Mouse (Mus musculus): Measurements from ENCODE around the gene Bap1. TPM values are rescaled to one million over a fixed set of nuclear protein-coding genes. Genes with fewer than 3 reads are reported as not detected.

Gene Bap1
- polyA plus RNA-seq (2014; fragmentation: Nextera tagmentation; extraction: Ambion mirVana) = 97.5 and 101 TPM in 2 replicates

GRCm38 (mm10) chr14:31251084-31251604 lies at the start of gene Bap1, which contains the start of gene Phf7:
Gene Bap1 (plus strand): TSS chr14:31251450.
Gene Phf7 (minus strand): TSS chr14:31251317.
- Histone ChIP-seq H3K9me3 (ENCODE audit: control insufficient read depth, low read length) (no peaks in the 10 kb centered on the region), H3K9ac (replicated peaks; ENCODE audit: low read depth, low read length) (peak within 1 kb of the TSS; percentile 83), H3K27ac (ENCODE audit: low read depth, low read length) (peak within 1 kb of the TSS; percentile 88), H3K4me1 (ENCODE audit: control insufficient read depth, insufficient read depth, low read length) (peaks cover 12% of the 10 kb centered on the region; the same call in 1 of the 2 replicates), H3K4me3 (ENCODE audit: low read depth, low read length) (peak within 1 kb of the TSS; percentile 64), H3K4me2 (ENCODE audit: low read depth, low read length) (peak within 1 kb of the TSS; percentile 72), H3K27me3 (ENCODE audit: control insufficient read depth, insufficient read depth, low read length) (no peaks in the 10 kb centered on the region), H3K36me3 (ENCODE audit: control insufficient read depth, insufficient read depth, low read length) (peaks cover 27% of the 10 kb centered on the region)
- WGBS = under 1% methylated on average over 47 of the region's 75 CpGs
- ATAC-seq (ENCODE audit: low read depth) = peak; percentile 93

GRCm38 (mm10) chr14:31204844-31205243 lies 46.4 kb upstream of the Bap1 start:
- 72% methylated on average over 4 of the region's 4 CpGs for WGBS
- H3K4me3 ChIP-seq (ENCODE audit: low read depth, low read length) = peak overlapping the region; percentile 75
- no peak for ATAC-seq (ENCODE audit: low read depth)
- no peaks in the 10 kb centered on the region for H3K9me3 ChIP-seq (ENCODE audit: control insufficient read depth, low read length)
- H3K27ac ChIP-seq (ENCODE audit: low read depth, low read length) = no peak overlapping the region; the same call in 1 of the 2 replicates
- H3K4me1 ChIP-seq (ENCODE audit: control insufficient read depth, insufficient read depth, low read length) = peaks cover 18% of the 10 kb centered on the region; the same call in 1 of the 2 replicates
- peaks cover 40% of the 10 kb centered on the region for H3K36me3 ChIP-seq (ENCODE audit: control insufficient read depth, insufficient read depth, low read length)
- H3K4me2 ChIP-seq (ENCODE audit: low read depth, low read length) = peak overlapping the region; percentile 98
- H3K27me3 ChIP-seq (ENCODE audit: control insufficient read depth, insufficient read depth, low read length) = no peaks in the 10 kb centered on the region
- peak overlapping the region; percentile 88 for H3K9ac ChIP-seq (replicated peaks; ENCODE audit: low read depth, low read length)

GRCm38 (mm10) chr14:31205244-31205561 lies 46.0 kb upstream of the Bap1 start:
- Histone ChIP-seq H3K4me2 (ENCODE audit: low read depth, low read length) (peak overlapping the region; percentile 98), H3K27me3 (ENCODE audit: control insufficient read depth, insufficient read depth, low read length) (no peaks in the 10 kb centered on the region), H3K4me3 (ENCODE audit: low read depth, low read length) (peak overlapping the region; percentile 75), H3K36me3 (ENCODE audit: control insufficient read depth, insufficient read depth, low read length) (peaks cover 38% of the 10 kb centered on the region), H3K9ac (replicated peaks; ENCODE audit: low read depth, low read length) (peak overlapping the region; percentile 88), H3K9me3 (ENCODE audit: control insufficient read depth, low read length) (no peaks in the 10 kb centered on the region), H3K4me1 (ENCODE audit: control insufficient read depth, insufficient read depth, low read length) (peaks cover 18% of the 10 kb centered on the region; the same call in 1 of the 2 replicates), H3K27ac (ENCODE audit: low read depth, low read length) (peak overlapping the region; percentile 93)
- no peak for ATAC-seq (ENCODE audit: low read depth)
- 26% methylated on average over 8 of the region's 8 CpGs for WGBS

- Histone ChIP-seq H3K9me3 (ENCODE audit: control insufficient read depth, low read length) (no peaks in the 10 kb centered on the region), H3K4me1 (ENCODE audit: control insufficient read depth, insufficient read depth, low read length) (peaks cover 18% of the 10 kb centered on the region; the same call in 1 of the 2 replicates), H3K27me3 (ENCODE audit: control insufficient read depth, insufficient read depth, low read length) (no peaks in the 10 kb centered on the region), H3K4me2 (ENCODE audit: low read depth, low read length) (peak overlapping the region; percentile 98), H3K27ac (ENCODE audit: low read depth, low read length) (peak overlapping the region; percentile 93), H3K4me3 (ENCODE audit: low read depth, low read length) (peak overlapping the region; percentile 75), H3K9ac (replicated peaks; ENCODE audit: low read depth, low read length) (peak overlapping the region; percentile 88), H3K36me3 (ENCODE audit: control insufficient read depth, insufficient read depth, low read length) (peaks cover 32% of the 10 kb centered on the region)
- WGBS = 1% methylated on average over 39 of the region's 39 CpGs
- peak; percentile 75 for ATAC-seq (ENCODE audit: low read depth)
These were observed 45.4 kb upstream of the Bap1 start for GRCm38 (mm10) chr14:31205562-31206467.

GRCm38 (mm10) chr14:31206472-31206981 lies 44.7 kb upstream of the Bap1 start:
- WGBS = 0% methylated on average over 46 of the region's 48 CpGs
- peaks cover 18% of the 10 kb centered on the region; the same call in 1 of the 2 replicates for H3K4me1 ChIP-seq (ENCODE audit: control insufficient read depth, insufficient read depth, low read length)
- no peaks in the 10 kb centered on the region for H3K9me3 ChIP-seq (ENCODE audit: control insufficient read depth, low read length)
- H3K4me2 ChIP-seq (ENCODE audit: low read depth, low read length) = peak overlapping the region; percentile 98
- peak overlapping the region; percentile 88 for H3K9ac ChIP-seq (replicated peaks; ENCODE audit: low read depth, low read length)
- H3K36me3 ChIP-seq (ENCODE audit: control insufficient read depth, insufficient read depth, low read length) = peaks cover 26% of the 10 kb centered on the region
- H3K27ac ChIP-seq (ENCODE audit: low read depth, low read length) = peak overlapping the region; percentile 93
- peak overlapping the region; percentile 75 for H3K4me3 ChIP-seq (ENCODE audit: low read depth, low read length)
- H3K27me3 ChIP-seq (ENCODE audit: control insufficient read depth, insufficient read depth, low read length) = no peaks in the 10 kb centered on the region
- peak; percentile 67 for ATAC-seq (ENCODE audit: low read depth)

- Histone ChIP-seq H3K4me2 (ENCODE audit: low read depth, low read length) (peak overlapping the region; percentile 98), H3K4me3 (ENCODE audit: low read depth, low read length) (peak overlapping the region; percentile 75), H3K4me1 (ENCODE audit: control insufficient read depth, insufficient read depth, low read length) (peaks cover 18% of the 10 kb centered on the region; the same call in 1 of the 2 replicates), H3K36me3 (ENCODE audit: control insufficient read depth, insufficient read depth, low read length) (peaks cover 19% of the 10 kb centered on the region), H3K27me3 (ENCODE audit: control insufficient read depth, insufficient read depth, low read length) (no peaks in the 10 kb centered on the region), H3K9ac (replicated peaks; ENCODE audit: low read depth, low read length) (peak overlapping the region; percentile 88), H3K9me3 (ENCODE audit: control insufficient read depth, low read length) (no peaks in the 10 kb centered on the region), H3K27ac (ENCODE audit: low read depth, low read length) (peak overlapping the region; percentile 93)
- WGBS = 78% methylated on average over 13 of the region's 13 CpGs
- ATAC-seq (ENCODE audit: low read depth) = peak; percentile 42; the same call in 1 of the 2 replicates
These were observed 44.0 kb upstream of the Bap1 start for GRCm38 (mm10) chr14:31207070-31207830.

- Histone ChIP-seq H3K27ac (ENCODE audit: low read depth, low read length) (peak within 1 kb of the TSS; percentile 93), H3K9me3 (ENCODE audit: control insufficient read depth, low read length) (no peaks in the 10 kb centered on the region), H3K4me1 (ENCODE audit: control insufficient read depth, insufficient read depth, low read length) (peaks cover 18% of the 10 kb centered on the region; the same call in 1 of the 2 replicates), H3K4me2 (ENCODE audit: low read depth, low read length) (peak within 1 kb of the TSS; percentile 98), H3K27me3 (ENCODE audit: control insufficient read depth, insufficient read depth, low read length) (no peaks in the 10 kb centered on the region), H3K9ac (replicated peaks; ENCODE audit: low read depth, low read length) (peak within 1 kb of the TSS; percentile 88), H3K4me3 (ENCODE audit: low read depth, low read length) (peak within 1 kb of the TSS; percentile 75; the same call in 1 of the 2 replicates), H3K36me3 (ENCODE audit: control insufficient read depth, insufficient read depth, low read length) (peaks cover 14% of the 10 kb centered on the region)
- ATAC-seq (ENCODE audit: low read depth) = no peak
- 69% methylated on average over 2 of the region's 2 CpGs for WGBS
These were observed 43.2 kb upstream of the Bap1 start, which contains the start of gene Tnnc1 for GRCm38 (mm10) chr14:31208084-31208483. Gene Tnnc1 (plus strand): TSS chr14:31208312.

- WGBS = 88% methylated on average over 4 of the region's 4 CpGs
- H3K36me3 ChIP-seq (ENCODE audit: control insufficient read depth, insufficient read depth, low read length) = peaks cover 3% of the 10 kb centered on the region; the same call in 1 of the 2 replicates
- H3K4me3 ChIP-seq (ENCODE audit: low read depth, low read length) = no peak overlapping the region
- no peaks in the 10 kb centered on the region for H3K9me3 ChIP-seq (ENCODE audit: control insufficient read depth, low read length)
- no peak for ATAC-seq (ENCODE audit: low read depth)
- H3K9ac ChIP-seq (replicated peaks; ENCODE audit: low read depth, low read length) = no peak overlapping the region
- H3K27ac ChIP-seq (ENCODE audit: low read depth, low read length) = no peak overlapping the region
- H3K27me3 ChIP-seq (ENCODE audit: control insufficient read depth, insufficient read depth, low read length) = no peaks in the 10 kb centered on the region
- no peak overlapping the region for H3K4me2 ChIP-seq (ENCODE audit: low read depth, low read length)
- H3K4me1 ChIP-seq (ENCODE audit: control insufficient read depth, insufficient read depth, low read length) = peaks cover 15% of the 10 kb centered on the region; the same call in 1 of the 2 replicates
These were observed 42.1 kb upstream of the Bap1 start for GRCm38 (mm10) chr14:31209133-31209557.

All from neural tube, embryonic 14.5 days (tissue).